Mouse (Mus musculus): ENCODE results near the gene Washc2.
"Not testable (repeated sequence)": the region's sequence is repeated elsewhere in the genome, so short reads cannot be mapped to it uniquely, and the experiment has no call there.

The Washc2 gene

DNA sequence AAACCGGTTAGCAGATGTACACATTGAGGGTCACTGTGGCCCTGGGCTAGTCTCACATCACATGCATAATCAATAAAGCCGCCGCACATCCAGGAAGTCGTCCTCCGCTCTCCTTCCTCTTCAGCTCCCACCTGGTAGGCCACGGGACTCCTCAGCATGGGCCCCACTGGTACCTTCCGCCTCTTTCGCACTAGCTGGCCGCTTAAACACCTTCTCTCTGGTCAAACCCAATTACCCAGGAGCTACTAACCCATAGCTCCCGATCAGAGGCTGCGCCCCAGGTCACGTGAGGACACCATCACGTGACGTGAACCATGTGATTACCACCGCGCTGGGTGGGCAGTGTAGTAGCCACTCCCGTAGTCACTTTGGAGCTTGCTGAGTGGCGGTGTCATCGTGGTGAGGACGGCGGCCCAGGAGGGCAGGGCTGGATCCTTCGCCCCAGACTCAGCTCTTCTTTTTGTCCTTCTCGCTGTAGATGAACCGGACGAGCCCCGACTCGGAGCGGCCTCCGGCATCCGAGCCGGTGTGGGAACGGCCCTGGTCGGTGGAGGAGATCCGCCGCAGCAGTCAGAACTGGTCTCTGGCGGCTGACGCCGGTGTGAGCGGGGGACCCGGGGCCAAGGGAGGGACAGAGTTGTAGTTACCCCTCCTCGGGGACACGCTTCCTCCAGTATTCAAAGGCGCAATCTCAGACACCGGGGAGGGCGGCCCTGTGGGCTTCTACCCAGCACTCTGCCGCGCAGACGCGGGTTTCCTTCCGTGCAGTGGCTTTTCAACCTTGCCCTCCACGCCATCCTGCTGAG, at the start of gene Washc2:
Gene Washc2 (plus strand): TSS at position 310 of the 806 bp plus-strand sequence.
- peak; percentile 92 for DNase-seq (ENCODE audit: low spot score)

DNA sequence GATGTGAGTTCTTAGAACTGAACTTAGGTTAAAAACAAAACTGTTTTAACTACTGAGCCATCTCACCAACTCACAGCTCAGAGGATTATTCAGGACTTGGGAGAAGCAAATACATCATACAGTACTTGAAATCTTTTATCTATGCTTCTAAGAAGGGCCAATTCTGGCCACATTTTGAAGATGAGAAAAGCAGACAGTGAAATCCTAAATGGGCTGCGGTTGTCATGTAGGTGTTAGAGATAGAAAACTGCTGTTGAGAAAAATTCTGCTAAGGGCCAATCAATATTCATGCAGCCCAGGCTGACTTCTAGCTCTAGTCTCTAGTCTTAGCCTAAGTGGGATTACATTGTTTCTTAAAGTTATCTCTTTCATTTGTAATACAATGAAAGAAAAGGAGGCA, 41.5 kb upstream of the Washc2 start:
- no peak for DNase-seq (ENCODE audit: low spot score)

DNA sequence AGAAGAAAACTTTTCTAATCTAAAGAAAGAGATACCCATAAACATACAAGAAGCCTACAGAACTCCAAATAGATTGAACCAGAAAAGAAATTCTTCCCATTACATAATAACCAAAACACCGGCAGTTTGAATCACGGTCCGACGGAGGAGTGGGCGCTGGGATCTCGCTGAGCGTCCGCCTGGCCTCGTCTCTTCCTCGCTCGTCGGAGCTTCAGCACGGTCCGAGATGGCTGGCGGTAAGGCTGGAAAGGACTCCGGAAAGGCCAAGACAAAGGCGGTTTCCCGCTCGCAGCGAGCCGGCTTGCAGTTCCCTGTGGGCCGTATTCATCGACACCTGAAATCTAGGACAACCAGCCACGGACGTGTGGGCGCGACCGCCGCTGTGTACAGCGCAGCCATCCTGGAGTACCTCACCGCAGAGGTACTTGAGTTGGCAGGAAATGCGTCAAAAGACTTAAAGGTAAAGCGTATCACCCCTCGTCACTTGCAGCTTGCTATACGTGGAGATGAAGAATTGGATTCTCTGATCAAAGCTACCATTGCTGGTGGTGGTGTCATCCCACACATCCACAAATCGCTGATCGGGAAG, 34.2 kb upstream of the Washc2 start:
- not testable (repeated sequence) for DNase-seq (ENCODE audit: low spot score)

DNA sequence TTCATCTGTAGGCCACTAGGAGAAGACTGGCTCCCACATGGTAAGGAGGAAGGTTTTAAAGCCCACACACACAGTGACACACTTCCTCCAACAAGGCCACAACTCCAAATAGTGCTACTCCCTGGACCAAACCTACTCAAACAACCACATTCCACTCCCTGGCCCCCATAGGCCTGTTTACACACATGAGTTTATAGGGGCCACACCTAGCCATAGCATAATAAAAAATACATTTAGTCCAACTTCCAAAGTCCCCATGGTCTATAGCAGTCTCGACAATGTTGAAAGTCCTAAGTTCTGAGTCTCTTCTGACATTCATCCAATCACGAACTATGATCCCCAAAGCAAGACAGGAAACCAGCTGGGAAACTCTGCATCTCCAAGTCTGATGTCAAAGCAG, 29.5 kb upstream of the Washc2 start:
- DNase-seq (ENCODE audit: low spot score), result no peak

DNA sequence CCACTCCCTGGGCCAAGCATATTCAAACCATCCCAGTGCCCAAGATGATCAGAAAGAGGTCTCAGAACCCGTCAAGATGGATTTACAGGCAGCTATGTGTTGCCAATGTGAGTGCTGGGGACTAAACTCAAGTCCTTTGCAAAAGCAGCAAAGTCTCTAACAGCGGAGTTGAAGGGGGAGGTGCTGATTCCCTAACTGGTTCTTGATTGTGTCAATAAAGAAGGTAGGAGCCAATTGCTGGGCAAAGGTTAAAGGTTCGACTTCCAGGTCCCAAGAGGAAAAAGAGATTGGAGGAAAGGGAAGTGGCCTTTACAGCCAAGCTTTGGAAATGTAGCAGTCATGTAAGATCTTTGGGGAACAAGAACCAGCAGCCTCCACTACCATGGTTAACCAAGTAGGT, 27.1 kb upstream of the Washc2 start:
- DNase-seq (ENCODE audit: low spot score), result no peak

- no peak for DNase-seq (ENCODE audit: low spot score)
Observed at GRCm38 (mm10) chr6:116183509-116183908, 24.3 kb upstream of the Washc2 start.

GRCm38 (mm10) chr6:116186485-116186884, 21.4 kb upstream of the Washc2 start:
- DNase-seq (ENCODE audit: low spot score), result no peak

GRCm38 (mm10) chr6:116189417-116189816, 18.4 kb upstream of the Washc2 start:
- no peak for DNase-seq (ENCODE audit: low spot score)

- no peak for DNase-seq (ENCODE audit: low spot score)
Observed at GRCm38 (mm10) chr6:116192809-116193311, 15.0 kb upstream of the Washc2 start.

GRCm38 (mm10) chr6:116193394-116194393, 14.1 kb upstream of the Washc2 start, which contains the start of gene Tmcc1:
Gene Tmcc1, minus strand, starts transcription at chr6:116193486.
- peak; percentile 99 for DNase-seq (ENCODE audit: low spot score)

- no peak for DNase-seq (ENCODE audit: low spot score)
Observed at GRCm38 (mm10) chr6:116195811-116196210, 12.0 kb upstream of the Washc2 start.

DNA sequence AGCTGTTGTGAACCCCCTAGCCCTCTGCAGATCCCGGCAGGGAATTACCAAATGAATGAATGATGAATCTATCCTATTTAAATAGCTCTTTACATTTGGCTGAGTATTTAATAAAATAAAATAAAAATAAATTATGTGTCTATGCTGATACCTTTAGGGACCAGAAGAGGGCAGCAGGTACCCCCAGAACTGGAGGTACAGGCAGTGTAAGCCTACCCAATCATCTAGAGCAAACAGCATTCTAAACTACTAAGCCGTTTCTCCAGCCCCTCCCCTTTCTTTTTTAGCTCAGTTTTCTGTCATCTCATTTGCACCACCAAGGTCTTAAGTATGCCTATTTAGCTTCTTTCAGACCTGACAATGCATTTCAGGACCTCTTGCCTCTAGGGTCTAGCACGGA, 9.7 kb upstream of the Washc2 start:
- DNase-seq (ENCODE audit: low spot score), result no peak

DNA sequence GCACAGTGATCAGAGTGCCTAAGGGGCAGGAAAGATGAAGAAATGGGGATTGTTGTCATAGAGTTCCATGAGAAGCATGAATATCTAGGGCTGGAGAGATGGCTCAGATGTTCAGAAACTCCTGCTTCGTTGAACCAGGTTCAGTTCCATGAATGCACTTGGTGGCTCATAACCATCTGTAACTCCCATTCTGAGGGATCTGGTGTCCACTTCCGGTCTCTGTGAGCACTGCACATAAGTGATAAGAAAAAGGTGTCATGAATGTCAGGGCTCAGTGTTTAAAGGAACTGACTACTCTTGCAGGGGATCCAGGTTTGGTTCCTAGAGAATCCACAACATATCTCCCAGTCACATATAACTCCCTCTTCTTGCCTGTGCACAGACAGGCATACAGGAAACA, 8.2 kb upstream of the Washc2 start:
- no peak for DNase-seq (ENCODE audit: low spot score)

GRCm38 (mm10) chr6:116227767-116228166, 19.9 kb downstream of the Washc2 start:
- peak; percentile 10 for DNase-seq (ENCODE audit: low spot score)

DNA sequence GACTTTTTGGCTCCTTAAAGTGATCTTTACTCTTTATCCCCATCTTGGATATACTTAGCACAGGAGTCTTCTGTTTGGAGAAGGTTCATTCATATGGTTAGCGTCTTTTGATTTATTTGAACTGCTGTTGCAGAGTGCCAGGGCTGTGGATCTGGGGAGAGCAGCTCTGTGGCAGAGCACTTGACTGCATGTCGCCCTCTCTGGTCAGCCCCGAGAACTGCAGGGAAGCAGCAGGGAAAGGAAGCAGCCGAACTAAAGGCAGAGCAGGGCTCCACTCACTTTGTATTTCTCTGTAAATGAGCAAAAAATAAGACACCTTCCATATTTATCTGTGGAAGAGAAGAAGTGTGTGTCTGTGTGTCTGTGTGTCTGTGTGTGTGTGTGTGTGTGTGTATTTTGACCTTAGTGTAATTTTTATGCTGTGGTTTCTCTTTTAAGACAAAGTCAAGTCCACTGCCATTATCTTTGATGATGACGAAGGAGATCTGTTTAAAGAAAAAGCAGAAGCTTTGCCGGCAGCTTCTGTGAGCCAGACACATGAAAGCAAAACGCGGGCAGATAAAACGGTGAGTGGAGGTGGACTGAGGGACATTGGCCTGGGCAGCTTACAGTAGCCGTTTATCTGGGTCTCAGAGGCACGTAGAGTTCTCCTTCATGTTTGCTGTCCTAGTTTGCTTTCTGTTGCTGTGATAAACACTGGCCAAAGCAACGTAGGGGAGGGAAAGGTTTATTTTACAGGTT, 21.1 kb downstream of the Washc2 start:
- peak; percentile 70 for DNase-seq (ENCODE audit: low spot score)

GRCm38 (mm10) chr6:116234821-116235220, 27.0 kb downstream of the Washc2 start:
- DNase-seq (ENCODE audit: low spot score), result not testable (repeated sequence)

- DNase-seq (ENCODE audit: low spot score), result no peak
Observed at GRCm38 (mm10) chr6:116235336-116235735, 27.5 kb downstream of the Washc2 start.

DNA sequence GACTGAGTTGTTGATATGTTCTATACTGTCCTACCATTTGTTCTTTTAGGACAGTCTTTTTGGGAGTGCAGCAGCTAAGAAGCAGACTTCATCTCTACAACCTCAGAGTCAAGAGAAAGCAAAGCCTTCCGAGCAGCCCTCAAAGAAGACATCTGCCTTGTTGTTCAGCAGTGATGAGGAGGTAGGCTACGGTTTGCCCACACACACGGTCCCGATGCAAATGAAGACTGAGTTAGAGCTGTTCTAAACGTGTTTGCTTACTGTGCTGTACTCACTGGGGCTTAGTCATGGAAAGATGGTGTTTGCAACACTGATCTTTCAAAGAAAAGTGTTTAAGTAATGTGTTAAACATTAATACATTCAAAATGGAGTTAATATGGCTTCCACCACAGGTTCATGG, 30.2 kb downstream of the Washc2 start:
- DNase-seq (ENCODE audit: low spot score), result no peak

- DNase-seq (ENCODE audit: low spot score), result no peak
Observed at GRCm38 (mm10) chr6:116240371-116240770, 32.5 kb downstream of the Washc2 start.

GRCm38 (mm10) chr6:116259649-116260048, 51.8 kb downstream of the Washc2 start:
- DNase-seq (ENCODE audit: low spot score), result no peak

DNA sequence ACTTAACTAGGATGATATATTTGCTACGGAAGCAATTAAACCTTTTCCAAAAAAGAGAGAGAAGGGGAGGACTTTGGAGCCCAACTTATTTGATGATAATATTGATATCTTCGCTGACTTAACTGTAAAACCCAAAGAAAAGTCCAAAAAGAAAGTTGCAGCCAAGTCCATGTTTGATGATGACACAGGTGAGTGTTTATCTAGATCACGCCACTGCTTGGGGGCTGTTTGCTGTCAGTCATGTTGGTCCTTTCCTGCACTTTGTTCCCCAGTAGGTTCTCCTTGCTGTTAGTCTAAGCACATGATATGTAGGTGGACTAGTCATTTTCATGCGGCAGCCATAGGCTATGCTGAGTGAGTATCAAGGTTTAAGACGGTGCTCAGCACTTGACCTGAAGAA, 52.6 kb downstream of the Washc2 start:
- DNase-seq (ENCODE audit: low spot score), result no peak
